Mouse (Mus musculus) kidney, adult 10 weeks (tissue): ENCODE results near the gene Ptpn22. TPM values are rescaled to one million over a fixed set of nuclear protein-coding genes. Genes with fewer than 3 reads are reported as not detected.

Source experiments
- polyA plus RNA-seq: library from polyadenylated mRNA; stranded (reverse); fragments of 350-450 nt; fragmentation: Illumina TruSeq; extraction: RNeasy Lipid Tissue Mini Kit (QIAGEN cat#74804); gene quantifications from one replicate; pipeline ENCODE4 v1.2.3, GENCODE M21; 2014; ENCODE audit warnings: low read depth, low replicate concordance

The Ptpn22 gene
- polyA plus RNA-seq = 5.4 TPM

DNA sequence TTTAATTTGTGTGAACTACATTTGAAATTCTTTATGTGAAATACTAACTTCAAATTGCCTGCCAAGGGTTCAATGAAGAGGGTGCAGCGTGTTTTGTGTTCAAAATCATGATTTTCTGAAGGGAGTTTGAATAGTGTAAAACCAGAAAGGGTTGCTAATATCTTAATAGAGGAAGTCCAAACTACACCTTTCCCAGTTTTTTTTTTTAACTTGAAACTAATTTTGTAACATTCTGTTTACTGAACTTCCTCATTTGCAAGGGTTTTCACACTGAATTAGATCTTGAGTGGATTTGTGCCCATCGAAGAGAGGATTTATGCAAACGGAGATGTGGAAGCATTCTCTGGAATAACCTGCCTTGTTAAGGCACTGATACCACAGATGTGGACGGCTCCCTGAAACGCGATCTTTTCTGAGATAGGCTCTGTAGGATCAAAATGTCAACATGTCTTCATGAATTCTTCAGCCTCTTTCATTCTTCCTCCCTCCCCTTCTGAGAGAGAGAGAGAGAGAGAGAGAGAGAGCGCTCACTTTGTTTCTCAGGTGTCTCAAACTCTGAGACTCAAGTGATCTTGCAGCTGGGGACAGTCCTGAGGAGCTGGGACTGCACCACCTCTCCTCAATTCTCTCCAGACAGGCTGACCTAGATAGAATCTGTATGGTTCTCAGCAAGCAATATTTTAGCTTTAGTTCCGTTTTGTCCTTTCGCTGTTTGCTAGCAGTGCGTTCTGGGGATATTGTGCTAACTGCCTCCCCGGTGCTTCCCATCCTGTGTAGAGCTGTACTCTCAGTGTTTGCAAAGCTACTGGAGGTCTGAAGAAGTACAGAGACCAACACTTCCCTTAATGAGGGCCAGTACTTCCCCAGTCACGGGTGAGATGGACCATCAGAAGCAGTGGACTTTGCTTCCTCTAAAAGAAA is at the start of gene Ptpn22:
TSS of gene Ptpn22 (plus strand) at position 915 of the 921 bp plus-strand sequence.

DNA sequence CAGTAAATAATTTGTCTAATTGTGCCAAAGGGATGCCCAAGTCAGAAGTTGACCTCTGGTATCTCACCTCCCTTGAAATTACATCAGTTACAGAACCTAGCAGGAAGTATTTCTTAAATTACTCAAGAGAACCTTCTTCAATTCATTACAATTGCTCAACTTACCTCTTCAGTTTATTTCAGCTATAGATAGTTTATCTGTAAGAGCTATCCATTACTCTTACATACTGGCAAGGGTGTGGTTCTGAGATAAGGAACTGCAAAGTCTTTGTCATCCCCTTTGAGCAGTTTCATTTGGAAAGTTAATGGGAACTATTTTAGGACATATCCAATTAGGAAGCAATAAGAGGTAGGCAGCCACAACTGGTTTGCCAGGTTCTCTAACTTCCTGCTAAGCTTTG is 27.2 kb upstream of the Ptpn22 start, which contains the start of gene Bcl2l15:
TSS of gene Bcl2l15 (plus strand) at position 176 of the 400 bp plus-strand sequence.

DNA sequence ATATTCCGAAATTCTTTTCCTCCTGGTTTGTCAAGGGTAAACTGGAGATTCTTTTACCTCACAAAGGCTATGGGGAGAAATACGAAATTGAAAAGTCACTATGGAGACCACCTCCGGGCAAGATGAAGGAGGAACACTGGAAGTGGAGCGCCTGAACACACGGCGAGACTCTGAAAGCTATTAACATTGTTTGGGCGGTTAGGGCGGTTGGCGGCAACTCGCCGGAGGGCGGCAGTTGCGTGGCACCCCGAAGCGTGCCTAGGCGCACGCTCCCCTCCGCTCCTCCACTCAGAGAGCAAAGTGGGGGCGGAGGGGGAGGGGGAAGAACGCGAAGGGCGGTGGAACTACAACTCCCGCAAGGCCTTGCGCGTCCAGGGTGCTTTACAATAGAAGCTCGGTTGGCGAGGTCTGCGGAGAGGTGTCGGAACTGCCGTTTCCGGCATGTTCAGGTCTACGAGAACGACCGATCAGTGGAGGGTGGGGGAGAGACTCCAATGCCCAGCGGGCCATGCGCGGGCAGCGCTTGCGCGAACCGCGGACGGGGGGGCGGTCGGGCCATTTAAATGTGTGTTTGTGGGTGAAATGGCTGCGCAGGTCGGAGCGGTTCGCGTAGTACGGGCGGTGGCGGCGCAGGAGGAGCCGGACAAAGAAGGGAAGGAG is 54.5 kb downstream of the Ptpn22 start, which contains the start of gene Rsbn1:
TSS of gene Rsbn1 (plus strand) at position 111 of the 660 bp plus-strand sequence.

Other genes with a start within 250 kb of the Ptpn22 start
- 0.40 TPM for gene Atg4a-ps, start 213.7 kb upstream of the Ptpn22 start, polyA plus RNA-seq
- gene Olfml3, start 121.8 kb upstream of the Ptpn22 start, polyA plus RNA-seq = 12.1 TPM
- not detected for gene Gm10964, start 120.4 kb upstream of the Ptpn22 start, polyA plus RNA-seq
- gene Hipk1, start 68.2 kb upstream of the Ptpn22 start, polyA plus RNA-seq = 73.3 TPM
- gene Dclre1b, start 50.4 kb upstream of the Ptpn22 start, polyA plus RNA-seq = 6.2 TPM
- gene Ap4b1, start 50.3 kb upstream of the Ptpn22 start, polyA plus RNA-seq = 14.1 TPM
- gene Gm43064, start 50.2 kb upstream of the Ptpn22 start, polyA plus RNA-seq = not detected
- gene Bcl2l15, start 27.2 kb upstream of the Ptpn22 start, polyA plus RNA-seq = 2.2 TPM
- gene Rsbn1, start 54.3 kb downstream of the Ptpn22 start, polyA plus RNA-seq = 29.0 TPM
- gene Phtf1, start 108.3 kb downstream of the Ptpn22 start, polyA plus RNA-seq = 24.9 TPM